Mouse (Mus musculus): Measurements from ENCODE around the gene Ndufv2. TPM values are rescaled to one million over a fixed set of nuclear protein-coding genes. Genes with fewer than 3 reads are reported as not detected.

Ndufv2 gene
- total RNA-seq, 2 experiments from 2014 or later = 229 to 241 TPM

Other genes starting within 250 kb of the Ndufv2 start
- gene Ralbp1, start 215.8 kb downstream of the Ndufv2 start, total RNA-seq (2021) = 10 to 100 TPM; 66.9 to 74.0 TPM
- 10 to 100 TPM; 21.1 to 27.3 TPM for gene Twsg1, start 150.3 kb downstream of the Ndufv2 start, total RNA-seq (2021)
- 100 to 1,000 TPM; 355 to 356 TPM for gene Ankrd12, start 24.5 kb downstream of the Ndufv2 start, total RNA-seq (2021)
- gene Washc1, start 10.0 kb upstream of the Ndufv2 start, total RNA-seq (2021) = 10 to 100 TPM; 43.5 to 43.7 TPM
- 1 to 10 TPM; 1.1 to 1.4 TPM for gene Ddx11, start 22.0 kb upstream of the Ndufv2 start, total RNA-seq (2021)

All from left cerebral cortex, adult 18-20 months (tissue).